Mouse (Mus musculus): ENCODE data around the gene Kidins220.
A peak's percentile ranks its signal among the peaks of the same experiment; 100 is the strongest.

Gene Kidins220

GRCm38 (mm10) chr12:24974446-24975114 lies at the start of gene Kidins220:
Gene Kidins220, plus strand, starts transcription at chr12:24974925.
- peak; percentile 96 to 99 for DNase-seq (ENCODE audit: low spot score in 2 of 2)

- no peak for DNase-seq (ENCODE audit: low spot score in 2 of 2)
These were observed 49.4 kb upstream of the Kidins220 start for GRCm38 (mm10) chr12:24925276-24925675.

- no peak for DNase-seq (ENCODE audit: low spot score in 2 of 2)
These were observed 49.0 kb upstream of the Kidins220 start for GRCm38 (mm10) chr12:24925684-24926083.

GRCm38 (mm10) chr12:24928051-24928748 lies 46.5 kb upstream of the Kidins220 start:
- no peak for DNase-seq (ENCODE audit: low spot score in 2 of 2)

GRCm38 (mm10) chr12:24929043-24929442 lies 45.7 kb upstream of the Kidins220 start:
- DNase-seq (ENCODE audit: low spot score in 2 of 2), result no peak

GRCm38 (mm10) chr12:24930760-24931159 lies 44.0 kb upstream of the Kidins220 start:
- no peak for DNase-seq (ENCODE audit: low spot score in 2 of 2)

- no peak for DNase-seq (ENCODE audit: low spot score in 2 of 2)
These were observed 42.6 kb upstream of the Kidins220 start for GRCm38 (mm10) chr12:24932120-24932519.

GRCm38 (mm10) chr12:24933206-24933775 lies 41.4 kb upstream of the Kidins220 start:
- DNase-seq (ENCODE audit: low spot score in 2 of 2), result no peak

GRCm38 (mm10) chr12:24933996-24934395 lies 40.7 kb upstream of the Kidins220 start:
- no peak for DNase-seq (ENCODE audit: low spot score in 2 of 2)

GRCm38 (mm10) chr12:24936281-24936680 lies 38.4 kb upstream of the Kidins220 start:
- DNase-seq (ENCODE audit: low spot score in 2 of 2), result no peak

GRCm38 (mm10) chr12:24939372-24939771 lies 35.4 kb upstream of the Kidins220 start:
- DNase-seq (ENCODE audit: low spot score in 2 of 2), result no peak

GRCm38 (mm10) chr12:24942619-24943287 lies 32.0 kb upstream of the Kidins220 start:
- DNase-seq (ENCODE audit: low spot score in 2 of 2), result peak in 1 of 2 experiments; percentile 36

- DNase-seq (ENCODE audit: low spot score in 2 of 2), result peak in 1 of 2 experiments; percentile 28
These were observed 31.3 kb upstream of the Kidins220 start for GRCm38 (mm10) chr12:24943427-24943826.

GRCm38 (mm10) chr12:24944597-24944996 lies 30.1 kb upstream of the Kidins220 start:
- no peak for DNase-seq (ENCODE audit: low spot score in 2 of 2)

GRCm38 (mm10) chr12:24947065-24947464 lies 27.7 kb upstream of the Kidins220 start:
- DNase-seq (ENCODE audit: low spot score in 2 of 2), result no peak

- peak in 1 of 2 experiments; percentile 29 for DNase-seq (ENCODE audit: low spot score in 2 of 2)
These were observed 26.4 kb upstream of the Kidins220 start for GRCm38 (mm10) chr12:24948344-24948743.

- peak in 1 of 2 experiments; percentile 45 for DNase-seq (ENCODE audit: low spot score in 2 of 2)
These were observed 24.2 kb upstream of the Kidins220 start for GRCm38 (mm10) chr12:24950376-24951046.

GRCm38 (mm10) chr12:24952147-24952546 lies 22.6 kb upstream of the Kidins220 start:
- DNase-seq (ENCODE audit: low spot score in 2 of 2), result peak; percentile 58 to 79

- DNase-seq (ENCODE audit: low spot score in 2 of 2), result no peak
These were observed 19.6 kb upstream of the Kidins220 start for GRCm38 (mm10) chr12:24955137-24955536.

- no peak for DNase-seq (ENCODE audit: low spot score in 2 of 2)
These were observed 16.2 kb upstream of the Kidins220 start for GRCm38 (mm10) chr12:24958526-24958925.

- DNase-seq (ENCODE audit: low spot score in 2 of 2), result no peak
These were observed 12.9 kb upstream of the Kidins220 start for GRCm38 (mm10) chr12:24961821-24962220.
